Mouse (Mus musculus) myocyte (in vitro differentiated cells): ENCODE data around the gene Wnt4. TPM values are rescaled to one million over a fixed set of nuclear protein-coding genes. Genes with fewer than 3 reads are reported as not detected.

ENCODE experiments used
- H3K27me3 ChIP-seq: one replicate; pipeline ENCODE4 v1.6.1; 2011; ENCODE audit not compliant: control insufficient read depth, insufficient read depth, insufficient read length
- H3K36me3 ChIP-seq: one replicate; pipeline ENCODE4 v1.6.1; 2011; ENCODE audit not compliant: control insufficient read depth, insufficient read depth
- H3K4me2 ChIP-seq: one replicate; pipeline ENCODE4 v1.6.1; 2011; ENCODE audit warnings: low read depth, control low read depth
- H3K4me3 ChIP-seq: one replicate; pipeline ENCODE4 v1.5.1; 2011; ENCODE audit warnings: mild to moderate bottlenecking, control low read depth, moderate library complexity
- H3K79me2 ChIP-seq: one replicate; pipeline ENCODE4 v1.6.1; 2011; ENCODE audit not compliant: control insufficient read depth, insufficient read depth
- H3ac ChIP-seq: one replicate; pipeline ENCODE4 v1.6.1; 2011; ENCODE audit not compliant: control insufficient read depth, insufficient read length
- CEBPB ChIP-seq: IDR thresholded peaks from 2 replicates; pipeline ENCODE4 v1.6.1; 2011; ENCODE audit warnings: mild to moderate bottlenecking, moderate library complexity; ENCODE audit not compliant: poor library complexity, insufficient read depth, severe bottlenecking
- E2F4 ChIP-seq: IDR thresholded peaks from one replicate; pipeline ENCODE4 v1.6.1; 2011; ENCODE audit warnings: mild to moderate bottlenecking, control low read depth, moderate library complexity; ENCODE audit not compliant: insufficient read depth
- MAX ChIP-seq: IDR thresholded peaks from one replicate; pipeline ENCODE4 v1.6.1; 2011; ENCODE audit warnings: low read depth, mild to moderate bottlenecking, control low read depth
- MYOD1 ChIP-seq, 3 experiments: IDR thresholded peaks; one replicate each; pipeline ENCODE4 v1.6.1; 2011; ENCODE audit warnings: control low read depth in 2 of 3, low read depth in 2 of 3, mild to moderate bottlenecking in 2 of 3, moderate library complexity in 1 of 3; ENCODE audit not compliant: insufficient read length in 2 of 3, control insufficient read depth in 1 of 3
- MYOG ChIP-seq, 3 experiments: IDR thresholded peaks; one replicate each; pipeline ENCODE4 v1.6.1; 2011; ENCODE audit warnings: control low read depth in 2 of 3, low read depth in 2 of 3, mild to moderate bottlenecking in 2 of 3; ENCODE audit not compliant: insufficient read length in 2 of 3, control insufficient read depth in 1 of 3, insufficient read depth in 1 of 3
- POLR2A ChIP-seq: IDR thresholded peaks from one replicate; pipeline ENCODE4 v1.6.1; 2011; ENCODE audit warnings: low read depth, mild to moderate bottlenecking, control low read depth, moderate library complexity; ENCODE audit not compliant: insufficient read length
- POLR2AphosphoS2 ChIP-seq: IDR thresholded peaks from one replicate; pipeline ENCODE4 v1.6.1; 2011; ENCODE audit warnings: low read depth, control low read depth; ENCODE audit not compliant: insufficient read length
- REST ChIP-seq: IDR thresholded peaks from one replicate; pipeline ENCODE4 v1.6.1; 2011; ENCODE audit warnings: mild to moderate bottlenecking, control low read depth, moderate library complexity; ENCODE audit not compliant: insufficient read depth, insufficient read length
- SRF ChIP-seq: IDR thresholded peaks from one replicate; pipeline ENCODE4 v1.6.1; 2011; ENCODE audit warnings: low read depth; ENCODE audit not compliant: control insufficient read depth, insufficient read length
- TCF12 ChIP-seq: IDR thresholded peaks from one replicate; pipeline ENCODE4 v1.6.1; 2011; ENCODE audit warnings: mild to moderate bottlenecking, control low read depth; ENCODE audit not compliant: poor library complexity, insufficient read depth, severe bottlenecking
- TCF3 ChIP-seq: IDR thresholded peaks from one replicate; pipeline ENCODE4 v1.6.1; 2011; ENCODE audit warnings: low read depth, control low read depth; ENCODE audit not compliant: insufficient read length
- USF1 ChIP-seq: IDR thresholded peaks from one replicate; pipeline ENCODE4 v1.6.1; 2011; ENCODE audit warnings: low read depth, mild to moderate bottlenecking, control low read depth, moderate library complexity
- polyA plus RNA-seq: library from polyadenylated mRNA; unstranded; fragments of >200 nt; fragmentation: generic; extraction: Trizol; gene quantifications from one replicate; pipeline ENCODE4 v1.2.1, GENCODE M21; 2012; ENCODE audit warnings: missing spikeins

The Wnt4 gene
- 5.2 TPM for polyA plus RNA-seq

GRCm38 (mm10) chr4:137277166-137277513, at the start of gene Wnt4:
Wnt4 (plus strand) TSS chr4:137277489.
- H3K79me2 ChIP-seq, result no peaks in the 10 kb centered on the region
- TF ChIP-seq POLR2A (peak; percentile 26), MAX (no peak), MYOG (IDR thresholded peaks at IDR 0.05; ENCODE audit: control insufficient read depth in 1 of 3, insufficient read depth in 1 of 3, insufficient read length in 2 of 3, low read depth in 2 of 3) (peak in 2 of 3 experiments; percentile 32 to 61), MYOD1 (IDR thresholded peaks at IDR 0.05; ENCODE audit: control insufficient read depth in 1 of 3, insufficient read length in 2 of 3, low read depth in 2 of 3) (peak in 1 of 3 experiments; percentile 27)
- H3K27me3 ChIP-seq, result peaks cover 22% of the 10 kb centered on the region
- H3K4me2 ChIP-seq, result peak within 1 kb of the TSS; percentile 62
- peak within 1 kb of the TSS; percentile 4 for H3K4me3 ChIP-seq
- H3ac ChIP-seq, result peak within 1 kb of the TSS; percentile 22
- H3K36me3 ChIP-seq, result no peaks in the 10 kb centered on the region

- no peak overlapping the region for H3ac ChIP-seq
- H3K36me3 ChIP-seq, result no peaks in the 10 kb centered on the region
- TF ChIP-seq MYOD1 (IDR thresholded peaks at IDR 0.05; ENCODE audit: control insufficient read depth in 1 of 3, insufficient read length in 2 of 3, low read depth in 2 of 3) (peak; percentile 23 to 88 (median 83)), MYOG (IDR thresholded peaks at IDR 0.05; ENCODE audit: control insufficient read depth in 1 of 3, insufficient read depth in 1 of 3, insufficient read length in 2 of 3, low read depth in 2 of 3) (peak in 2 of 3 experiments; percentile 60 to 88), REST (no peak), E2F4 (no peak), POLR2A (no peak), USF1 (no peak), TCF3 (peak; percentile 80), MAX (no peak), SRF (no peak), TCF12 (peak; percentile 13), POLR2AphosphoS2 (no peak)
- no peaks in the 10 kb centered on the region for H3K27me3 ChIP-seq
- H3K79me2 ChIP-seq, result no peaks in the 10 kb centered on the region
- no peak overlapping the region for H3K4me2 ChIP-seq
- no peak overlapping the region for H3K4me3 ChIP-seq
Measured at GRCm38 (mm10) chr4:137228566-137229115, 48.6 kb upstream of the Wnt4 start.

GRCm38 (mm10) chr4:137231494-137232470, 45.5 kb upstream of the Wnt4 start:
- TF ChIP-seq CEBPB (no peak), USF1 (no peak), E2F4 (no peak), REST (no peak), MAX (no peak), MYOD1 (IDR thresholded peaks at IDR 0.05; ENCODE audit: control insufficient read depth in 1 of 3, insufficient read length in 2 of 3, low read depth in 2 of 3) (no peak), SRF (no peak), POLR2AphosphoS2 (no peak), TCF12 (no peak), POLR2A (no peak), MYOG (IDR thresholded peaks at IDR 0.05; ENCODE audit: control insufficient read depth in 1 of 3, insufficient read depth in 1 of 3, insufficient read length in 2 of 3, low read depth in 2 of 3) (no peak), TCF3 (no peak)
- H3K4me3 ChIP-seq, result no peak overlapping the region
- no peaks in the 10 kb centered on the region for H3K27me3 ChIP-seq
- H3ac ChIP-seq, result no peak overlapping the region
- no peaks in the 10 kb centered on the region for H3K36me3 ChIP-seq
- no peaks in the 10 kb centered on the region for H3K79me2 ChIP-seq
- H3K4me2 ChIP-seq, result peak overlapping the region; percentile 44

- Histone ChIP-seq H3K36me3 (no peaks in the 10 kb centered on the region), H3ac (no peak overlapping the region), H3K4me2 (no peak overlapping the region), H3K27me3 (no peaks in the 10 kb centered on the region), H3K79me2 (no peaks in the 10 kb centered on the region), H3K4me3 (no peak overlapping the region)
- TF ChIP-seq TCF3 (no peak), MAX (no peak), USF1 (no peak), CEBPB (no peak), SRF (no peak), E2F4 (no peak), TCF12 (no peak), MYOG (IDR thresholded peaks at IDR 0.05; ENCODE audit: control insufficient read depth in 1 of 3, insufficient read depth in 1 of 3, insufficient read length in 2 of 3, low read depth in 2 of 3) (no peak), POLR2AphosphoS2 (no peak), REST (no peak), MYOD1 (IDR thresholded peaks at IDR 0.05; ENCODE audit: control insufficient read depth in 1 of 3, insufficient read length in 2 of 3, low read depth in 2 of 3) (no peak), POLR2A (no peak)
Measured at GRCm38 (mm10) chr4:137233632-137234031, 43.7 kb upstream of the Wnt4 start.
